Mouse (Mus musculus) erythroblast, embryonic 14.5 days (primary cell): ENCODE results near the gene Smarcad1.

Experiments
- GATA1 ChIP-seq: IDR thresholded peaks from 2 replicates; pipeline ENCODE4 v1.6.1; 2012; ENCODE audit warnings: low read length, inconsistent platforms, mixed read lengths
- TAL1 ChIP-seq: IDR thresholded peaks from 3 replicates; pipeline ENCODE4 v1.6.1; 2012; ENCODE audit warnings: low read length, inconsistent platforms, mixed read lengths

DNA sequence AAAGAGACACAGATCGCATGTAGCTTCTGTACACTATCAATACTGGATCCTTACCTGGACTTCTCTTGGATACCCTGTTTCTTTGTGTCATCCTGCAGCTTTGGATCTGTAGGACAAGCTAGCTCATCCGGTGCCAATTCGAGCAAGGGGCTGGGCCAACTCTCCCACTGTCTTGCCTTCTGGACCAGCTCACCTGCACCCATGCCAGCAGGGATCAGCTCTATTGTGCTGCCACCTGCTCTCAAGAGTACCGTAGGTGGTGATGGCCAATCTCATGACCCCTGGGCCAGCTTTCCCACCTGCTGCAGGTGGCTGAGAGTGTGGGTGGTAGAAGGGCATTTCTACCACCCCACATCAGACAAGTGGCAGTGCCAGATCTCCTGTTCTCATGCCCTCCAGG lies 114.7 kb downstream of the Smarcad1 start:
- TF ChIP-seq GATA1 (no peak), TAL1 (no peak)
